Mouse (Mus musculus) CH12F3 (cell line): ENCODE data around the gene Armc3.

Experiments
- in situ Hi-C: fragments of 300-500 bp; cut with MboI; formaldehyde crosslinking; loops from 2 replicates; pipeline ENCODE4 v1.14.3; 2020; ENCODE audit warnings: low sequenced_read_pairs

Gene Armc3

DNA sequence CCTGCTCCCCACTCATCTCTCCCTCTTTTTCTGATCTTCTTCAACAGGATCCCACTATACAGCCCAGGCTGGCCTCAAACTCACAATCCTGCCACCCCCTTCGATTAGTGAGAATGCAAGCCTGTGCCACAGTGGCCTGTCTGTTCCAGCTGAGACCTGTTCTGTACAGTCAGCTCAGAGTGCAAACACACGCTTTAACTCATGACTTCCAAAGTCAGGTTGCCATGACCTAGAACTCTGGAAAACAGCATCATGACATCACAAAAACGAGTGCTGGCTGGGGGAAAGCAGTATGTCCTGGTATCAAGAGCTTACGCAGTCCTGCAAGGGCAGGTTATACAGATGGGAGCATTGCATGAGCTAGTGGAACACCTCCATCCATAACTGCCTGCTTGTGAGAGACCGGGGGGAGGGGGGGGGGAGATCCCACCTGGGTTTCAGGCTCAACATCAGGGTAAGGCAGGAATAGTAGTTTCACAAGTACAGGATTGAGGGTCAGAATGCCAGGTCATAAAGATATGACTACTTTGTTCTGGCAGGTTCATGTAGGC, 146.4 kb downstream of the Armc3 start:
- in situ Hi-C loops, result no loop called here

- in situ Hi-C loops, result no loop called here
Observed at GRCm38 (mm10) chr2:19348454-19348853, 149.4 kb downstream of the Armc3 start.

DNA sequence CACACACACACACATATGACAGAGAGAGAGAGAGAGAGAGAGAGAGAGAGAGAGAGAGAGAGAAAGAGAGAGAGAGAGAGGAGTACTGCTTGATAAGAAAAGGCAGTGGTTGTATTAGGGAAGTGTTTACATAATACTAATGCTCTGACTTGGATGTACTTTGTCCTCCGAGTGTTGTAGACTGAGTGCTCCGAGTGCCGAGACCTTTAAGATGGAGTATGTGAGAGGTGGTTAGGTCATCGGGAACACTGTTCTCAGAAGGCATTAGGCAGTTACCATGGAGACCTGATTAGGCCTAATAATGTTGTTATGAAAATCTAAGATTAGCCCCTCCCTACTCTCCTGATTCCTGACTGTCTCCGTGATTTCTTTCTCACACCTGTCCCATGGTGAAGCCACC, 151.1 kb downstream of the Armc3 start:
- in situ Hi-C loops, result no loop called here

DNA sequence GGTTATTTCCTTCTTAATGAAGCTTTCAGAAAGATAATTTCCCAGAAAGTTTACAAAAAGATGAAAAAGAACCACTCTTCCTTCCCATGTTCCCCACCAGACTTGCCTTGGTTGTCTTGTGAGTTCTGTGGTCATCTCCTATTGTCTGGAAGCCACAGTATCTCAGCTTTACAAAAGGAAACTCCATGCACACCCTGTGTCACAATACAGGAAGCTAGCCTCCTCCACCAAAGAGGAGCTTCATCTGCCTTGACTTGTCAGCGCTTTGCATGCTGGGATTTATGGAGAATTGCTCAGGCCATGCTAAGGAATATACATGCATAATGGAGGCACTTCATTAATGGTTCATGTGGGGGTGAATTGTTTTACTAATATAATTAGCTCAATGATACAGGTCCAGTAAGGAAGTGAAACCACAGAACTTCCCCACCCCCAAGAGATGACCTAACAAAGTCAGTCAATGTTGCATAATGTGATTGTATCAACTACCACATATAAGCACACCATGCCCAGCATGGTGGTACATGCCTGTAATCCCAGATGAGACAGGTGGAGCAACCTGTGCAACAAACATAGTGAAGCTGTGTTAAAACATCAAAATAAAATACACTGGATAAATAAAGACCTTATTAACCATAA, 152.6 kb downstream of the Armc3 start:
- in situ Hi-C loops, result no loop called here

- in situ Hi-C loops, result no loop called here
Observed at GRCm38 (mm10) chr2:19353158-19353557, 154.1 kb downstream of the Armc3 start.
